Mouse (Mus musculus) limb, embryonic 13.5 days (tissue): Measurements from ENCODE around the gene Cldn4. TPM values are rescaled to one million over a fixed set of nuclear protein-coding genes. Genes with fewer than 3 reads are reported as not detected.
A peak's percentile ranks its signal among the peaks of the same experiment; 100 is the strongest.
"Not testable (repeated sequence)": the region's sequence is repeated elsewhere in the genome, so short reads cannot be mapped to it uniquely, and the experiment has no call there.

Source experiments
- ATAC-seq: fragments of 200-750 bp; cut with Nextera tagmentation; 2 replicates; pipeline ENCODE4 v1.8.0; 2017; ENCODE audit warnings: low read depth, moderate number of reproducible peaks, moderate TSS enrichment; ENCODE audit not compliant: low FRiP score
- H3K27ac ChIP-seq: fragments of 300-500 bp; sonication (generic); 2 replicates; pipeline ENCODE4 v1.5.1; 2015; ENCODE audit warnings: inconsistent platforms, mild to moderate bottlenecking, moderate library complexity
- H3K27me3 ChIP-seq: fragments of 300-500 bp; sonication (generic); 2 replicates; pipeline ENCODE4 v1.6.1; 2015; ENCODE audit warnings: mild to moderate bottlenecking, inconsistent platforms
- H3K36me3 ChIP-seq: fragments of 300-500 bp; sonication (generic); 2 replicates; pipeline ENCODE4 v1.6.1; 2015; ENCODE audit warnings: inconsistent platforms, mild to moderate bottlenecking, moderate library complexity
- H3K4me1 ChIP-seq: fragments of 300-500 bp; sonication (generic); 2 replicates; pipeline ENCODE4 v1.6.1; 2015; ENCODE audit warnings: inconsistent platforms
- H3K4me2 ChIP-seq: fragments of 300-500 bp; sonication (generic); replicated peaks from 2 replicates; pipeline ENCODE4 v1.6.1; 2015; ENCODE audit warnings: inconsistent platforms, mild to moderate bottlenecking, moderate library complexity
- H3K4me3 ChIP-seq: fragments of 300-500 bp; sonication (generic); 2 replicates; pipeline ENCODE4 v1.5.1; 2015; ENCODE audit warnings: moderate library complexity, mild to moderate bottlenecking, inconsistent platforms
- H3K9ac ChIP-seq: fragments of 300-500 bp; sonication (generic); 2 replicates; pipeline ENCODE4 v1.6.1; 2015; ENCODE audit warnings: mild to moderate bottlenecking, inconsistent platforms
- H3K9me3 ChIP-seq: fragments of 300-500 bp; sonication (generic); 2 replicates; pipeline ENCODE4 v1.6.1; 2016; ENCODE audit warnings: inconsistent platforms
- WGBS: fragments of 180-500 bp; shearing (Covaris S2); methylation state at CpG from one replicate; pipeline ENCODE4 v1.1.7; 2015; 5-methylcytosine and 5-hydroxymethylcytosine counted together
- polyA plus RNA-seq: library from polyadenylated mRNA; unstranded; fragments of >200 nt; fragmentation: Nextera tagmentation; extraction: Ambion mirVana; gene quantifications from 2 replicates; pipeline ENCODE4 v1.2.1, GENCODE M21; 2015

Cldn4 gene
- polyA plus RNA-seq, 1 experiment from 2014 or later = 18.9 TPM

DNA sequence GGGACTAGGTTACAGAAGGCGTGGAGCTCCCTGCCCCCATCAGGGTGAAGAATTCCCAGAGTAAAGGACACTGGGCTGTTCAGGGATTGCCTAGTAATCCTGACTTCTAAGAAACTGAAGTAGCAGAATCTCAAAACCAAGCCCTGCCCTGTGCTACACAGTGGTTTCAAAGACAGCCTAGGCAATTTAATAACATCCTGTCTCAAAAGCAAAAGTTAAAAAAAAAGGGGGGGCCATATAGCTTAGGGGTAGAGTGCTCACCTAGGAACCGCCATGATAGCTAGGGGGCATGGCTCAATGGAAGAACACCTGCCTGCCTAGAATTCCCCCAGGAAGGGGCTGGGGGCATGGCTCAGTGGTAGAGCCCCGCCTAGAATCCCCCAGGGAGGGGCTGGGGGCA lies 7.7 kb downstream of the Cldn4 start:
- Histone ChIP-seq H3K4me2 (no peak overlapping the region), H3K36me3 (peaks cover 17% of the 10 kb centered on the region), H3K27ac (no peak overlapping the region), H3K4me3 (no peak overlapping the region), H3K27me3 (peaks cover 6% of the 10 kb centered on the region), H3K4me1 (no peaks in the 10 kb centered on the region), H3K9ac (no peak overlapping the region), H3K9me3 (no peaks in the 10 kb centered on the region)
- ATAC-seq = no peak
- 70% methylated on average over 3 of the region's 3 CpGs for WGBS

DNA sequence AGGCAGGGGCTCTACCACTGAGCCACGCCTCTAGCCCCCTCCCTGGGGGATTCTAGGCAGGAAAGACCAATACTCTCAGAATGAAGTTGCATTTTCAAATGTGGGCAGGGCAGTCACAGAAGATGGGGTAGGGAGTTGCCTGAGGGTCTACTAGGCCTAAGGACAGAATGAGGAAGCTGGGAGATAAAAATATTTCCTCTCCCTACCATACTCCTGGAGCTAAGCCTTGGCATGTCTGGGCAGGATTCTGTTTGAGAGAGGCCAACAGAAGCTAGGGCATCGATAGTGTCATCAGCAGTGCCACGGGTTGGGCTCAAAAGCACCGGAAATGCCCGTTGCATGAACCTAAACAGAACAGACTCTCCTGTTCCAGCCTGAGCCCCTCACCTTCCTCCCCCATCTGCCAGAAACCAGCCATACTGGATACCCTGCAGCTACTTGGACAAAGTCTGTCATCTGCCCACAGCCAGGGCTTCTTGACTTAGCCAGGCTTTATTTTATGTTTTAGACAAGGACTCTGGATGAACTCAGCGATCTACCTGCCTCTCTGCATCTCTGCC lies 10.0 kb downstream of the Cldn4 start:
- H3K4me3 ChIP-seq = no peak overlapping the region
- no peak for ATAC-seq
- no peaks in the 10 kb centered on the region for H3K27me3 ChIP-seq
- no peaks in the 10 kb centered on the region for H3K9me3 ChIP-seq
- peaks cover 23% of the 10 kb centered on the region for H3K36me3 ChIP-seq
- H3K4me1 ChIP-seq = peaks cover 4% of the 10 kb centered on the region; the same call in 1 of the 2 replicates
- H3K27ac ChIP-seq = no peak overlapping the region
- 81% methylated on average over 6 of the region's 6 CpGs for WGBS
- H3K9ac ChIP-seq = no peak overlapping the region
- no peak overlapping the region for H3K4me2 ChIP-seq

DNA sequence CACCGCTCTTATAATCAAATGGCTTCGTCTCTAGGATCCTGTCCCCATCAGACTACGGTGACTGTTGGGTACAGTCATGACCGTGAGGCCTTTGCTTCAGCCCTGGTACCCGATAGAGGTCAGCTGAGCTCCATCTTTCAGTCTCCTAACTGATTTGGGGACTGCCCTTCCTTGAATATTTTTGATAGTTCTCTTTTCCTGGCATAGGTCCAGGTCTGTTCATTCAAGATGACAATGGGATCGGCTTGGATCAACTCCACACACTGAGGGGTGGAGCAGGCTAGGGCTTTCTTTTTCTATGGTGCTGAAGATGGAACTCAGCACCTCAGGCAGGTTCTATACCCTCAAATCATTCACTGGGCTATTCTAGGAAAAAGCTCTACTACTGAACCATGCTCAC lies 10.7 kb downstream of the Cldn4 start:
- Histone ChIP-seq H3K4me2 (no peak overlapping the region), H3K27me3 (no peaks in the 10 kb centered on the region), H3K4me3 (no peak overlapping the region), H3K9ac (no peak overlapping the region), H3K36me3 (peaks cover 23% of the 10 kb centered on the region), H3K4me1 (peaks cover 4% of the 10 kb centered on the region; the same call in 1 of the 2 replicates), H3K9me3 (no peaks in the 10 kb centered on the region), H3K27ac (no peak overlapping the region)
- no peak for ATAC-seq
- 93% methylated on average over 6 of the region's 6 CpGs for WGBS

DNA sequence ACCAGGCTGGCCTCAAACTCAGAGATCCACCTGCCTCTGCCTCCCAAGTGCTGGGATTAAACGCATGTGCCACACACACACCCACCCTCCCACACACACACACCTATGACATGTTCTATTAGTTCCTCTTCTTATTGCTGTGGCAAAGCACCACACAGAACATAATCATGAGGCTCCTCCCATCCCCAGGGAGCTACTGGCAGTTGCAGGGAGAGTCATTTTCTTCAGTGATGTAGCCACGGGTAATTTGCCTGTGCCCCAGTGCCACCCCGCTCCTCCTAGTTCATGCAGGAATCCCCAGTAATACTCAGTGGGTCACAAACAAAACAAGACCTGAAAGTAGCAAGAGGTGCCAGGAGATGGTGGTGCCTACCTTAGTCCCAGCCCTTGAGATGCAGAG lies 12.1 kb downstream of the Cldn4 start:
- no peak overlapping the region for H3K4me2 ChIP-seq
- H3K27me3 ChIP-seq = no peaks in the 10 kb centered on the region
- H3K27ac ChIP-seq = no peak overlapping the region
- no peaks in the 10 kb centered on the region for H3K9me3 ChIP-seq
- no peak for ATAC-seq
- H3K36me3 ChIP-seq = peaks cover 23% of the 10 kb centered on the region
- no peak overlapping the region for H3K9ac ChIP-seq
- H3K4me3 ChIP-seq = no peak overlapping the region
- 91% methylated on average over 3 of the region's 3 CpGs for WGBS
- peaks cover 4% of the 10 kb centered on the region; the same call in 1 of the 2 replicates for H3K4me1 ChIP-seq

DNA sequence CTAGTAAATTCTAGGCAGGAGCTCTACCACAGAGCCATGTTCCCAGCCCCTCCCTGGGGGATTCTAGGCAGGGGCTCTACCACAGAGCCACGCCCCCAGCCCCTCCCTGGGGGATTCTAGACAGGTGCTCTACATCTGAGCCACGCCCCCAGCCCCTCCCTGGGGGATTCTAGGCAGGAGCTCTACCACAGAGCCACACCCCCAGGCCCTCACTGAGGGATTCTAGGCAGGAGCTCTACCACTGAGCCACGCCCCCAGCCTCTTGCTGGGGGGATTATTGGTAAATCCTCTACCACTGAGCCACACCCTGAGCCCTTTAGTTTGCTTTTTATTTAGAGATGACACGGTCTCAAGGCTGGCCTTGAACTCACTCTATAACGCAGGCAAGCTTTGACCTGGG lies 13.0 kb downstream of the Cldn4 start:
- H3K4me2 ChIP-seq, H3K27ac ChIP-seq, H3K4me1 ChIP-seq, H3K4me3 ChIP-seq, H3K9me3 ChIP-seq, H3K9ac ChIP-seq, H3K27me3 ChIP-seq, ATAC-seq: not testable (repeated sequence)
- H3K36me3 ChIP-seq = peaks cover 23% of the 10 kb centered on the region
- 89% methylated on average over 5 of the region's 5 CpGs for WGBS

DNA sequence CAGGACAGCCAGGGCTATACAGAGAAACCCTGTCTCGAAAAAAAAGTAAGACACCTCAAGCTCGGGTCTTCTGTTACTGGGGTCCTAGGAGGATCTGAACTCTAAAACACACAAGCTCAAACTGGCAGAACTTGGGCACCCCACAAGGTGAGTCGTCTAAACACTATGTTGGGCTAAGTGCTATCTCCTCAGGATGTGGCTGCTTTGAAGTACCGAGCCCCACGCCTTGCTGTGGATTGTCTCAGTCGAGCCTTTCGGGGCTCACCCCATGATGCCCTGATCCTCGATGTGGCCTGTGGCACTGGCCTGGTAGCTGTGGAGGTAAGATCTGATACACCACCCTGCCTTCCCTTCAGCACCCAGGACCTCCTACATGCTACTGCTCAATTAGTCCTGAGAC lies 13.5 kb downstream of the Cldn4 start:
- Histone ChIP-seq H3K4me1 (peaks cover 4% of the 10 kb centered on the region; the same call in 1 of the 2 replicates), H3K4me2 (peak overlapping the region; percentile 85), H3K9me3 (no peaks in the 10 kb centered on the region), H3K9ac (no peak overlapping the region), H3K36me3 (peaks cover 23% of the 10 kb centered on the region), H3K27ac (no peak overlapping the region), H3K4me3 (peak overlapping the region; percentile 76; the same call in 1 of the 2 replicates), H3K27me3 (no peaks in the 10 kb centered on the region)
- 88% methylated on average over 8 of the region's 8 CpGs for WGBS
- ATAC-seq = no peak

DNA sequence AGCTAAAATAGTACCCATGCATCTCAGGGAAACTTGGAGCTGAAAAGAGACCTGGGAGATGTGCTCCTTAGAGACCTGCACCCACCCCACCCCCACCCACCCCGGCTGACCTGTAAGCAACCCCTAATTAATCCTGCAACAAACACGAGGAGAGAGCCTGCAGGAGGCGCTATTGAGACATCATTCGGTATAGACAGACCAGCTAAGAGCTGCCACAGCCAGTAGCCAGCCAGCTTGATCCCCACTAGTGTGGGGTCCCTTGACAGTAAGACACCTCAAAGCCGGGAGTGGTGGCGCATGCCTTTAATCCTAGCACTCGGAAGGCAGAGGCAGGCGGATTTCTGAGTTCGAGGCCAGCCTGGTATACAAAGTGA lies 13.8 kb downstream of the Cldn4 start:
- Histone ChIP-seq H3K27me3 (no peaks in the 10 kb centered on the region), H3K9ac (peak overlapping the region; percentile 84)
- no peak for ATAC-seq

DNA sequence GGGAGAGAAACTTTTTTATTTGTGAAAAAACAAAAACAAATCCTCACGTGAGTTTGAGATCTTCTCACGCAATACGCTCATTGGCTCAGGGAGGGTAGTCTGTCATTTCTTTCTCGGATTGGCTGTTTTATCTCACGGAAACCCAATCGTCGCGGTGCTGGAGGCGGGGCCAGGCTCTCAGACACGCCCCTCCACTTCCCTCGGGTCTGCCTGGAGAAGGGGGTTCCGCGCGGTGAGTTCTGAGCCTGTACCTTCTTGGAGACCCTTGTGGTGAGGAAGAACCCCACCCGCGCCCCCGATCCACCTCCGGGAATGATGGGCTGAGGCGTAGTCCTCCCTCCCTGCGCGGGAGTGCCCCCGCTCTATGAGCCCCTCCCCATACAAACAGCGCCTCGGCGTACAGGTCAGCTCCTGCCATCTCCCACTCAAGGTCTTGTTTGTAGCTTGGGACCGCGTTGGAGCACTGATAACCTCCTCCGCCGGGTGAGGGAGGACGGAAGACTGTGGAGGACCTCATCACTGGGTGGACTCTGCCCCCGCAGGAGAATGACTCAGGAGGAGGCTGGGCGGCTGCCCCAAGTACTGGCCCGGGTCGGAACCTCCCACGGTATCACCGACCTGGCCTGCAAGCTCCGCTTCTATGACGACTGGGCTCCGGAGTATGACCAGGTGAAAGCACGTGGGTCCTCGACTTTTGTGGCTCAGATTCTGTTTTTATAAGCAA lies 14.4 kb downstream of the Cldn4 start, which contains the start of gene Mettl27:
Gene Mettl27, plus strand, starts transcription at position 190 of the 724 bp plus-strand sequence.
- ATAC-seq = peak; percentile 95
- Histone ChIP-seq H3K4me1 (peaks cover 4% of the 10 kb centered on the region; the same call in 1 of the 2 replicates), H3K9ac (peak within 1 kb of the TSS; percentile 84), H3K4me3 (peak within 1 kb of the TSS; percentile 76), H3K36me3 (peaks cover 23% of the 10 kb centered on the region), H3K4me2 (peak within 1 kb of the TSS; percentile 85), H3K9me3 (no peaks in the 10 kb centered on the region), H3K27me3 (no peaks in the 10 kb centered on the region), H3K27ac (peak within 1 kb of the TSS; percentile 70)
- under 1% methylated on average over 41 of the region's 41 CpGs for WGBS

More for the DNA sequence above, 13.8 kb downstream of the Cldn4 start:
- Histone ChIP-seq H3K4me1 (peaks cover 4% of the 10 kb centered on the region; the same call in 1 of the 2 replicates), H3K4me2 (peak overlapping the region; percentile 85), H3K27ac (no peak overlapping the region), H3K9me3 (no peaks in the 10 kb centered on the region), H3K36me3 (peaks cover 23% of the 10 kb centered on the region), H3K4me3 (peak overlapping the region; percentile 76)
- 46% methylated on average over 9 of the region's 9 CpGs for WGBS

DNA sequence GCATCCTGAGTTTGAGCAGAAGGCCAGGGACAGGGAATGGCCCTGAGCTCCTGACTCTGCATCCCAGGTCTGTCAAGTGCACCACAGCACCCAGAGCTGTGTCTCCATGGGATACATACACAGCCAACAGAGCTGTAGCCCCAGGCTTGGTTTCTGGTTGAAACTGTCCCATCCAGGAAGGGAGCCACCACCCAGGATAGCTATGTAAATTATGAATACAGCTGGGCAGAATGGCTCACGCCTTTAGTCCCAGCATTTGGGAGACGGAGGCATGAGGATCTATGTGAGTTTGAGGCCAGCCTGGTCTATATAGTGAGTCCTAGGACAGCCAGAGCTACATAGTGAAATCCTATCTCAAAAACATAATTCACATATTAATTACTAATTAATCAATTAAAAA lies 16.7 kb downstream of the Cldn4 start:
- no peak for ATAC-seq
- H3K4me1 ChIP-seq = peaks cover 4% of the 10 kb centered on the region; the same call in 1 of the 2 replicates
- H3K4me2 ChIP-seq = no peak overlapping the region
- H3K36me3 ChIP-seq = peaks cover 13% of the 10 kb centered on the region; the same call in 1 of the 2 replicates
- no peak overlapping the region for H3K9ac ChIP-seq
- no peak overlapping the region for H3K27ac ChIP-seq
- no peaks in the 10 kb centered on the region for H3K9me3 ChIP-seq
- H3K27me3 ChIP-seq = no peaks in the 10 kb centered on the region
- H3K4me3 ChIP-seq = no peak overlapping the region
- 91% methylated on average over 2 of the region's 2 CpGs for WGBS

DNA sequence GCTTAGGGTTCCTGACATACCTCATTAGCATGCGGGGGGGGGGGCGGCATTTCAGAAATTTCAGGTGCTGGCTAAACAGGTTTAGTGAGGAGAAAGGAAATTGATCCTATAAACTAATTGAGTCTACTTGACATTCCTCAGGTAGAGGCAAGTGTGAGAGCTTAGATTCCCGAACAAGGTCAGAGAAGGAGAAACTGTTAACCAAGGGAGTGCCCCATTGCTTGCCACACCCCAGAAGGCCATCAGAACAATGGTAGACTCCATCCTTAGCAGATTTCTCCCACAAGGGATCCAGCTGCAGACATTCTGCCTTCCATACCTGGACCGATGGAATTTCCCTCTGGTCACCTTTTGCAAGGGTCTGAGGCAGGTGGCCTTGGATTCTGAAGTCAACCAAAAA lies 20.0 kb downstream of the Cldn4 start:
- H3K9me3 ChIP-seq = no peaks in the 10 kb centered on the region
- H3K9ac ChIP-seq = no peak overlapping the region
- ATAC-seq = no peak
- H3K4me1 ChIP-seq = no peaks in the 10 kb centered on the region
- H3K27me3 ChIP-seq = no peaks in the 10 kb centered on the region
- no peak overlapping the region for H3K27ac ChIP-seq
- H3K36me3 ChIP-seq = no peaks in the 10 kb centered on the region
- WGBS = 79% methylated on average over 4 of the region's 4 CpGs
- H3K4me2 ChIP-seq = no peak overlapping the region
- H3K4me3 ChIP-seq = no peak overlapping the region

DNA sequence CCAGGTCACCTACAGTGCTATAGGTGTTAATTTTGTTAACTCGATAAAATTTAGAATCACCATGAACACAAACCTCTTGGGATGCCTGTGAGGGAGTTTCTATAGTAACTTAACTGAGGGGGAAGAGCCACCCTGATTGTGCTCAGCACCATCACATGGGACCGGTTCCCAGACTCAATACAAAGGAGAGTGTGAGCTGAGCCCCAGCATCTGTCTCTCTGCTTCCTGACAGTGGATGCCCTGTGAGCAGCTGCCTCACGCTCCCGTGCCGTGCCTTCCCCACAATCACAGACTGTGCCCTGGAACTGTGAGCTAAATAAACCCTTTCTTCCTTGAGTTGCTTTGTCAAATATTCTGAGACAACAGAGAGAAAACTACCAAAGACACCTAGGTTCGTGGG lies 23.6 kb downstream of the Cldn4 start:
- 77% methylated on average over 6 of the region's 6 CpGs for WGBS
- ATAC-seq = no peak

DNA sequence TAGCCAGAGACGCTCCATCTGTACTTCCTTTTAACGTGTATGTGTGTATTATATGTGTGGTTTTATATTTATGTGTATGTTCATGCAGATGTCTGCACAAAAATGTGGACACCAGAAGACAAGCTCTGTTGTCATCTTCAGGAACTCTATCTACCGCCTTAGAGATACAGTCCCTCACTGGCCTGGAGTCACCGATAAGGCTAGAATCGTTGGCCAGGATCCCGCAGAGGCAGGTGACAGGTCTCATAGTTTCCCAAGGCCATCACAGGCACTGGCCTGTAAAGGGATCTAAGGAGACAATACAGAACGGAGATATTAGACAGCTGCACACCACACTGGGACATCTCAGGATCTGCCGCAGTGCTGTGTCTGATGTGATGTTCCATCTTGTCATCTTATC lies 25.6 kb downstream of the Cldn4 start:
- H3K27me3 ChIP-seq = no peaks in the 10 kb centered on the region
- no peak overlapping the region for H3K4me3 ChIP-seq
- H3K27ac ChIP-seq = no peak overlapping the region
- H3K9me3 ChIP-seq = peaks cover 4% of the 10 kb centered on the region; the same call in 1 of the 2 replicates
- no peak for ATAC-seq
- no peak overlapping the region for H3K4me2 ChIP-seq
- no peaks in the 10 kb centered on the region for H3K36me3 ChIP-seq
- H3K4me1 ChIP-seq = no peaks in the 10 kb centered on the region
- H3K9ac ChIP-seq = no peak overlapping the region
- whole genome bisulfite sequencing = 89% methylated on average over 8 of the region's 8 CpGs

More for the DNA sequence above, 23.6 kb downstream of the Cldn4 start:
- Histone ChIP-seq H3K9ac (no peak overlapping the region), H3K9me3 (no peaks in the 10 kb centered on the region), H3K4me2 (no peak overlapping the region), H3K36me3 (no peaks in the 10 kb centered on the region), H3K4me1 (no peaks in the 10 kb centered on the region), H3K27me3 (no peaks in the 10 kb centered on the region), H3K4me3 (no peak overlapping the region), H3K27ac (no peak overlapping the region)
